Mouse (Mus musculus) megakaryocyte progenitor cell, adult 5-6 weeks (primary cell): ENCODE results near the gene Syt13. TPM values are rescaled to one million over a fixed set of nuclear protein-coding genes. Genes with fewer than 3 reads are reported as not detected.

Experiments used
- ATAC-seq: replicated peaks from 2 replicates; pipeline ENCODE4 v1.8.0; 2016; ENCODE audit warnings: mild to moderate bottlenecking, moderate TSS enrichment, inconsistent platforms; ENCODE audit not compliant: poor library complexity
- total RNA-seq, 2 experiments: library from RNA; stranded (forward) in 1 of 2; stranded (reverse) in 1 of 2; fragments of 157-497, 149-512 nt in 1 of 2; fragments of 200-1000 nt in 1 of 2; gene quantifications; 2 replicates each; pipeline versions ENCODE4 v1.2.3 to v1.2.4; 2015 to 2017

The Syt13 gene
- total RNA-seq, 2 experiments from 2014 or later = not detected

DNA sequence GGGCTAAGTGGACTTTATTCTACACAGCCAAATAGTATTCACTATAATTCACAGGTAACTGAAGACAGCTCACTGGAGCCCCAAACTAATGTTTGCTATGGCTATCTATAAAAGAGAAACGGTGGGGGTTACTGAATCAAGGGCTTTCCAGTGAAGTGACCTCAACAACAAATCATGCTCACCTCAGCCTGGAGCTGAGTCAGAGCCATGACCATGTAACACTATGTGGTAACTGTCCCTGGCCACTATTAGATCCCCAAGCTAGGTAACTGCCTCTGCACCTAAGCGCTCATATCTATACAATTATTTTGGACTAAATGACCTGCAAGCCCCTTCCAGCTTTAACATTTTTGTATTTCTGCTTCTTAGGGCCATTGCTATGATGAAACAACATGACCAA, 42.0 kb downstream of the Syt13 start:
- no peak for ATAC-seq

DNA sequence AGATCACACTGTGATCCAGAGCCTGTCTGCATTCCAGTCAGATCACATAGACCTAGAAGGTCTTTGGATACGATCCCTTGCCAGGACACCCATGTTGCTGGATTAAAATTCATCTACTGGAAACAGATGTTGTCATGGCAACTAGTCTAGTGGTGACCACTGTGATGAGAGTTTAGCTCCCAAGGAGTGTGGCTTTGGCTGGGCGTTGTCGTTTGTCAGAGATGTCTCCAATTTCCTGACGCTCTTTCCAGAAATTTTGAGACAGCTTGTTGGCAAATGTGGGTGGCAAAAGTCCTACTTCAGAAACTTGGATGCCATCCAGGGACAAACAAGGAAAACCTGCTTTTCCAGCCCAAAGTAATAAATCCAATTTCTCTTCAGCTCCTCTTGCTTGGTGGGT, 43.7 kb downstream of the Syt13 start:
- ATAC-seq = no peak

DNA sequence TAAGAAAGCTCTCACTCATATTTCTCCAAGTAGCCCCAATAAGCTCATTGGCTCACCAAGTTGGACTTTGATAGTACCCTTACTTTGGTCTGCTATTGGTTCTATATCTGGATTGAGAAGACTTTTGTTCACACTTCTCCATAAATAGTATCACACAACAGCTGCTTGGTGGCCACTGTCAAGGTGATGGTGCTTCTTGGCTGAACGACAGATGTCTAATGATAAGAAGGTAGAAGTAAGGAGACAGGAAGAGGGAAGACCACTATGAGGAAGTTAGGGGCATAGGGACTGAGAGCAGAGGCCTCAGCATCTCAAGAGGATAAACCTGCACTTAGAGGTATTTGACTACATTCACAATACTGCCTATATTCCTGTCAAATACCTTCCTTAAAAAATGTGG, 49.4 kb downstream of the Syt13 start:
- ATAC-seq = no peak

DNA sequence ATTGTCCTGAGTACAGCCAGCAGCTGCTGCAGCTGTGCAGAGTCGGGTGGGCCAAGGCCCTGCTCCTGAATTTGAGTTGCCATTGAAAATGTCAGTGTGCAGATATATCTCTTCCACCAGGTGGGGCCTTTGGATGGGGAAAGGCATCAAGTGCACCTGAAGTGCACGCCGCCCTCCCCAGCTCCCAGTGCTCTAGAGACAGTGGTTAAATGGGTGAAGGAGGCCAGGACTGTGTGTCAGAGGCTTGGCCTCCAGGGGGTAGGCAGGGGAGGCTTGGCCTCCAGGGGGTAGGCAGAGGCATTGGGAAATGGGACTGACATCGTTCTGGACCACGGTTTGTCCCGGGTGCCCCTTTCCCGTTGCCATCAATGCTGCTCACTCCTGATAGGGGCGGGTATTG, 51.4 kb downstream of the Syt13 start:
- ATAC-seq = peak; percentile 28; the same call in 1 of the 2 replicates

DNA sequence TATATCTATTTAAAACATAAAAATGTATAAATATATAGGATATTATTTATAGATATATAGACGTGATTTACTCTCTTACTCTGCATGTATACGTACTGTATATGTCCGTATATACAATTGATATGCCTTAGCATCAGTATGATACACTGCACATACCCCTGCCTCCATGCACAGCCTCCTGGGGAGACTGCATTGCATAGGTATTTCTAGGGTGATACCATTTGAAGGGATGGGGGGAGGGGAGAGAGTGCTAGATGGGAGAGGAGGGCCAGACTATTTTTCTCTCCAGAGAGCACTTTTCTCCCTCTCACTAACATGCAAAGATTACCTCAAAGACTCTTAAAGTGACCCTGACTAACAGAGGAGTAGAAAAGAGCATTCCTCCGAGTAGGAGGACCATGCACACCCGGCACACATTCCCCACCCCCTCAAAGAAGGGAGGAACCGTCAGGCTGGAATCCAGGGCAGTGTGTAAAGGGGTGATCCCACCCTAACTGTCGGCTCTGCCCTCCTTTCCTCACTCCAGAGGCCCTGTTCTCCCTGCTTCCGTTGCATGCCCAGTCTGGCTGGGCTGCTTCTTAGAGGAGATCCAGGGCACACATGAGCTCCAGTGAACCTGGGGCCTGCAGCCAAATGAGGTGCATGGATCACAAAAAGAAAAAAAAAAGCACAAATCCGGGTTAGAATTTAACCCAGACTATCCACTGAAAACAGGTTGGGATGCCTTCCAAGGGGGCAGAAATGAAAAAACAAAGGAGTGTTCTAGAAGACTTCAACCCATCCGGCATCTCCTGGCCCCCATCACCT, 52.3 kb downstream of the Syt13 start:
- no peak for ATAC-seq

DNA sequence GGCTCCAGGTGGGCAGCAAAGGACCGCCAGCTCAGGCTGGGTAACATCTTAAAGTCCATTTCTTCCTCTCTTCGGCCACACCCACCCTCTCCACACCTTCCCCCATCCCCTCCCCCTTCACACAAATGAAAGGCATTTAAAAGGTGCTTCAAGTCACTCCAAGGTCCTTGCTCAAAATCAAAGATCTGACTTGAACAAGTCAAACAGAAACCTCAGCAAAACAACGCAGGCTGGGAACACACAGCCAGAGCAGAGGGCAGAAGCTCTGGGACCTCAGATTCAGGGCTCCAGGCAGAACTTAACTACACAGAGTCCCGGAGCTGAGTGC, 52.9 kb downstream of the Syt13 start:
- no peak for ATAC-seq

DNA sequence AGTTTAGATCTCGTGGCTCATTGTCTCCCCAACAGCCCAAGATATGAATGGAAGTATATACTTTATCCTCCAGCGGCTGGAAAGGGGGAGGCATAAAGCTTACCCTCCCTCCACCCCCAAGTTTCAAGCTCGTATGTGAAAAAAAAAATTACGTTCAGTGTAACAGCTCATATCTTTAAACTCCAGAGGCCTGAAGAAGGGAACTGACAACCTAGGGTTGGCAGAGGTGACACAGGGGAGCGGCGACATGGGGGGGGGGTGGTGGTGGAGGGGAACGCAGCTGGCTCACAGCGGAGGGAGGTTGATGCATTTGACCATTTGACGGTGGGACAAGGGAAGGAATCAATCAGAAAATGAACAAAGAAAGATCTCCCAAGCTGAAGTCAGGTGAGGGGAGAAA, 56.2 kb downstream of the Syt13 start:
- peak; percentile 83 for ATAC-seq

DNA sequence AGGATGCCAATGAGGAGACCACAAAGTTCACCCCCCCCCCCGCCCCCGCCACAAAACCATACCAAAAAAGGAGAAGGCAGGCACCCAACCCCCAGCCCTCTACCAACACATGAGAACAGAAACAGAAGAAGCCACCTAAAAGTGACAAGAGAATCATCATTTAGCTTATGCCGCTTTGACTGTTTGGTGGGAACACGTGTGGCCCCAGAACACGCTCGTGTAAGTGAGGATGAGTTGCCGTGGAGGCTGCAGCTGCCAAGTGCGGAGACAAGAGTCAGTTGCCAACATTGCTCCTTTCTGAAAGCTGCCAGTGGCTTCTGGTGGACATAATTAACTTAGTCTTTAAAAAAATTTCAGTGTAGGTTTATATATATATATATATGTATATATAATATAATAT, 56.6 kb downstream of the Syt13 start:
- no peak for ATAC-seq

DNA sequence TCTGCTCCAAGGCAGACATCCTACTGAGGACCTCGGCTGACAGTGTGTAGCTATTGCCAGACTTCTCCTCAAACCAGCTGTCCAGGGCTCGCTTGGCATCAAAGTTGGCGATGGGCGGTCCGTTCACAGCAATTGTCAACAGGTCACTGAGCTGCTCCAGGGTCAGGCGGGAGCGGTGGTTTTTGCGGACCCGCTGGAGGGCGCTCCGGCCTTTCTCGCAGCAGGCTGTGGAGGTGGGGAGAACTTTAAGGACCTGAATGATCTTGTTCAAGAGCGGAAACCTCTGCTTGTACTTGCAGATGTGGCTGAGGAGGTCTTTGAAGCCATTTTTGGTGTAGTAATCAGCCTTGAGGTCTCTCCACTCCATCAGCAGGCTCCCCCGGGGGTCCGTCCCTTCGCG, 57.2 kb downstream of the Syt13 start:
- ATAC-seq = no peak

DNA sequence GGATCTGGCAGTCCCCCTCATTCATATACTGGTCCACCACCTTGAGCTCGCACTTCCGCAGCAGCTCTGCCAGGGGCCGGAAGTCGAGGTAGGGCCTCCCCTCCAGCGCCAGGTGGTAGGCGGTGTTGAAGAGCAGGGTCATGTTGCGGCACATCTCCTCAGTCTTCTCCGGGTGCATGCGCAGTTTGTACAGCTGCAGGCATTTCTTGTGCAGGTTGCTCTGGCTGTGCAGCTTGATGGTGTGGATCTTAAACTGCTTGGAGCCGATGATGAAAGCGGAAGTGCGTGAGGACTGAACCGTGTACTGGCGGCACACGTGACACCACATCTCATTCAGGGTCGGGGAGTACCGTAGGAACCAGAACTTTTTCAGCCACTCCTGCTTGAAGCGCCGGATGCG, 58.7 kb downstream of the Syt13 start:
- no peak for ATAC-seq

DNA sequence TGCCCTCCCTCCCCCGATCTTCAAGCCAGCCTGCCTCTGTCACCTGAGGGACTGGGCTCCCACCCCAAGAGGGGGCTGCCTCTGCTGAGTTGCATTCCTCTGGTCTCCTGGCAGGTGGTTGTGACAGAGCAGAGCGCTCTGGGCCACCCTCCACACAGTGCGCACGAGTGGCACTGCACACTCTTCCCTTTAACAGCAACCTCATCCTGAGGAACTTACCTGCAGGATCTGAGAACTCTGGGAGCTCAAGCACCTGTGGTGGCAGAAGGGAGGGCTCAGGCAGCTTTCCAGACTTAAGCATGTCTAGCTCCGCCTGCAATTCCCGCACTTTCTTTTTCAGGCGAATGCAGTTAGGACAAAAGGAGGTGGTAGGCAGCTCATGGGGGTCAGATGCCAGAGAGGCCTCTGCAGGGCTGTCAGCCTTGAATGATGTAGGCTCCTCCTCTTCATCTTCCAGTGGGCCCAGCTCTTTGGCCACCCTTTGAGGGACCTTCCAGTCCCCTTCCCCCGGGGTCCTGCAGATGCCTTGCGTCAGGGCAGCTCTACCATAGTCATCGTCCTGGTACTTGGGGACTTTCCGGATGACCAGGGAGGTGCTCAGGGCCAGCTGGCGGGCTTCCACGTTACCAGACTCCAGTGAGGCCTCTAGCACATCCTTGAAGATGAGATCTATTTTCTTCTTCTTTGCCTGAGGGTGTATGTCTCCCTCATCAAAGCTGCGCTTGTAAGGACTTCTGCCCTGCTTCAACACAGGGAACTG, 60.3 kb downstream of the Syt13 start:
- no peak for ATAC-seq

DNA sequence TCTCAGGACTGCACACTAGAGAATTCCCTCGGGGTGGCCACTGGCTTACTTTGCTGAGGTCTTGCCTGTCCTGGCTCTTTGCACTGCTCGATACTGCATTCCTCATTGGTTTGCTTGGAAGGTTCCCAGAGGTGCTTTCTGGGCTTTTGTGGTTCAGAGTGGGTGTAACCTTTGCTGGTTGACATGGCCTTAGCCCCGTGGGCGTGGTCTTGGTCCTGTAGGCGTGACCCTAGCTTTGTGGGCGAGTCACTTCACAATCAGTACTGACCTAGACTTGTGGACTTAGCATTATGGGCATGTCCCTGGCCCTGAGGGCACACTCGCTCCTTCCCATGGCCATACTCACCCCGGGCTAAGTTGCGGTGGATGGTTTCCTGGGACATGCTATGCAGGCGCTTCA, 65.3 kb downstream of the Syt13 start:
- 0 out of 2 replicates have a peak, but pooled peaks have one; percentile 16 for ATAC-seq

DNA sequence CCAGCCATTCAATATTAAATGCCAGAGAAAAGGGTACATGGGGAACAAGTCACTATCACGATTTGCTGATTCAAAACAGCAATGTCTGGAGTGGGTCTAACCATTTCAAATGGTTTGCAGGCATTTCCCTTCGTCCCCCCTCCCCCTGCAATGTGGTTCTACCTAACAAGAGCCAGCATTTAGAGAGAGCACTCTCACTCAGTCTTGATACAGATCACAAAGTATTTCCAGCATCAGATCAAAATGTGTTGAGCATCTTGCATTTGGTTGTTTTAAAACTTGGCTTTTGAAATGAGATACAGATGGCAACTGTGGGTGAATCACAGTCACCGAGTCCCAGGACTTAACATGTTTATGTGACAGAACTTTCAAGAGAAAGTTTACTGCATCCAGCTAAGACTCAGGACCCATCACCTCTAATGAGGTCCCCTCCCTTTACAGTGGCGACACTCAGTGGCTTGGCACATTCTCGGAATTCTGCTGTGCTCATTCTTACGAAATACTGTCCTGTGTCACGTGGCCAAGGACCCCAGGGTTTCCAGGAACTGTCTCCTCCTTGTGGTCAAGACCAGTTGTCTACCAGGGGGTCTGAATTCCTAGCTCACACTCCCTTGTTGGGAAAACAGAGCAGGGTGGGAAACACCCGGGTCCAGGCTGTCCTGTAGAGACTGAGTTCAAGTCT, 67.8 kb downstream of the Syt13 start:
- peak; percentile 49 for ATAC-seq

DNA sequence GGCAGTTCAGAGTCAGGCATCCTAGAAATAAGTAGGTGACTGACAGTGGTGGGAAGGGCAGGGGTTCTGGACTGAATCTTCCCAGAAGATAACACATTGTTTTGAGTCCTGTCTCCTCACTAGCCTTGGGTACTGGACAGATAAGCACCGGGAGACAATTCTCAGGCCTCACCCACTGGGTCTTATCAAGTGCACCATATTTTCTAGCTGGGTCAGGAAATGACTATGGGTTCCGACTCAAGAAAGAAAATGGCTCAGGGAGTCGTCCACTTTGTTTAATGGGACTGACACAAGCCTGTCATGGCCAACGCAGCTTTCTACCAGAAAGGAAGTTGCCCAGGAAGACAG, 68.3 kb downstream of the Syt13 start:
- peak; percentile 77 for ATAC-seq

DNA sequence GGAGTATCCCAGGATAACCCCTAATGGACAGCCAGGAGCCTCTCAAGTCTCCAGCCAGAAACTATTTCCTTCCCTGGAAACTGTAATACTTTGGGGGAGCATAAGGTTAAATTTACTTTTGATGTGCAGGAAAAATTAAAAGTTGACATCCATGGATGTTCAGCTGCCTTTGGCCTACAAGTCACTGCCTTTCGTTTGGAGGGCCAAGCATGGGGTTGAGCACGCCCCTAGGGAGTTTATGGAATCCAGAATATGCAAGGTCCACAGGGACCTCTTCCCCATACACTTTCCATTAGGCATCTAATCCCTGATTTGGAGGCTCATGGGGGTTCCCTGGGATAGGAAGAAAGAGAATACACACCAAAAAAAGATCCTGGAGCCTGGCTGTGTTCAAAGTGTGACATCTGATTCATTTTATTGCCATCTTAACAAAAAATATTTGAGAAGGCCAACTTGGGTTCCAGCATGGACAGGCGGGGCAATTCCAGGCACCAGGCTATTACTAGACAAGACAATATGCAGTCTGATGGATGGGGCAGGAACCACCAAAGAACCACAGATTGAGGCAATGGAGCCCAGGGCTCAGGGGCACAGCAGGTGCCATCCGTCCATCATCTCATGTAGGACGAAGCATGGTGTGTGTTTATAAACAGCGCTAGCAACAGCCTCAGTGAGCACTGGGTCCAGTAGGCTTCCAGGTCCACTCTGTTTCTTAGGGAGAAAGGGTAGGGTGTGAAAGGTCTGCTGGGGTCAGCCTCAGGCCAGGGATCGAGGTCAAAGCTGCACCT, 69.6 kb downstream of the Syt13 start:
- no peak for ATAC-seq

DNA sequence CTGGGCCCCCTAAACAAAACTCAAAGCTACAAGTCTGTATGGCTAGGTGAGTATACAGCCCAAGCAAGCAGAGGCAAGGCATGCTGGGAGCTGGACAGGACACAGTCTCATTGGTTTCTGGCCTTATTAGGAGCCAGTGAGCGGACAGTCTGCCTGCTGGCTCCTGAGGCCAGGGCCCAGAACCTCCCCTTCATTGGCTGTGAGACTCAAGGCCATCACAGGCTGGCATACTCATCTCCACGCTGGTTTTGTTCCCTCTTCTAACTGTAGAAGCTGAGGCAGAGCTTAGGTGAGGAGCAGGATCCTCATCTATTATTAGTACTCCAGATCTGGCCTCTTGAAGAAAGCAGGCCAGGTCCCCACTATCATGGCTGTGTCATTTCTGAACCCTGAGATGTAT, 70.3 kb downstream of the Syt13 start:
- no peak for ATAC-seq

DNA sequence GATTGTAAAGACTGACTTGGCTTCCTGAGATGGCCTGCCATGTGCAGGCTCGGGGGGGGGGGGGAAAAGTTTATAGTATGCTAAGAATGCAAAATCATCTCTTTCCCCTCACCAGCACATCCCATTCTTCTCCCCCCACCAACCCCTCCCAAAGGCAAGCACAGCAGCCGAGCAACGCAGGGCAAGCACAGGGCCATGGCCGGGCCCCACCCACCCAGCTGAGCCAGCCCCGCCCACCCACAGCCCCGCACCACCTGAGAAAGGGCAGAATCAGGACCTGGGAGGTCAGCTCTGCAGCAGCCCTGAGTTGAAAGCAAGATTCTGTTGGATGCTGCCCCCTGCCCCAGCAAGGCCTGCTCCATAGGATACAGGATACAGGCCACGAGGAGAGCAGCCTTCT, 70.7 kb downstream of the Syt13 start:
- ATAC-seq = no peak

DNA sequence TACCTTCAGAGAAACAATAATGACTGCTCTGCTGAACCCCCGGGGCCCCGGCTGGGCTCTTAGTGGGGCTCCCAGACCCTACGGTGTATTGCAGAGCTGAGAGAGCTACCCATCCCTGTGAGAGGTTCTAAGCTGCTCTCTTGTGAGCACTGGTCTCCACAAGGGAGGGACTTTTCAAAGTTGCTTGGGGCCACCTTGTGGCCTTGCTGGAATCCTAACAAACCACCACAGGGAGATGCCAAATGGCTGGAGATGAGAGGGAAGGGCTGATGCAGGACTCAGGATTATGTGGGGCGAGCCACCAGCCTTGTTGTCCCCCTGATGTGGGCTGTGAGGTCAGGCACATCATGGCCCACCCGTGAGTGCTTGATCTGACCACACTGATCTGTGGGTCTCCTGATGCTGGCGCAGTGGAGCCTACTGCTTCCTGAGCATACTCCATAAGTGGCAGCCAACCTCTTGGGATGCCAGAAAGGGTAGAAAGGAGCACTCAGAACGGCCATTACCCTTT, 72.3 kb downstream of the Syt13 start:
- no peak for ATAC-seq

DNA sequence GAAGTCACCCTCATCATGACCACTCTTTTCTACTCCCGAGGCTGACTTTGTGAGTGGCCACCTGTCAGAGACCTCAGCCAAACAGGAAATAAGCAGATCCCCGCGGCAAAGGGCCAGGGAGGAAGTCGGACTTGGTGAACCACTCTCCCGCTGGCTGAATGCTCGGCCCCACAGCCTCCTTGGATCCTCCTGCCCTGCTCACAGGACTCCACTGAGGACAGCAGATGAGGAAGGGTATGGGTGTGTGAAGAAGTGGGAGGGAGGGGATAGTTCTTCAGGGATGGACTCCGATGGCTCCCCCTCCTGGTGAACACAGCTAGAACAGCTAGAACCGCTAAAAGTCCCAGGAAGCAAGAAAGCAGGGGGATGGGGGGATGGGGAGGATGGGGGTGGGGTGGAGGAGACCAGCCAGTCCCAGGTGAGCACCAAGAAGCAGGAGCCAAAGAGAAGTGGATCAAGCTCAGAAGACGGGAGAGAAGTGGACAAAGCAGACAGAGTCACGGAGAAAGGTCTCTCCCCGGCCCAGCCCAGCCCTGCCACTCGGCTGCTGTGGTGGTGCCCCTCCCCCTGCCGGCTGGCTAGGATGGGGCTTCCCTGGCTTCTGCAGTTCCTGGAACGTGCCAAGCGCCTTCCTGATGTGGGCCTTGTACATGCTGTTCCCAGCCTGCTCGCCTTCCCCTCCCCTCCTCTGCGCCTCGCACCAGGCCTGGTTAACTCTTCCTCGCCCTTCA, 73.2 kb downstream of the Syt13 start:
- peak; percentile 48 for ATAC-seq

DNA sequence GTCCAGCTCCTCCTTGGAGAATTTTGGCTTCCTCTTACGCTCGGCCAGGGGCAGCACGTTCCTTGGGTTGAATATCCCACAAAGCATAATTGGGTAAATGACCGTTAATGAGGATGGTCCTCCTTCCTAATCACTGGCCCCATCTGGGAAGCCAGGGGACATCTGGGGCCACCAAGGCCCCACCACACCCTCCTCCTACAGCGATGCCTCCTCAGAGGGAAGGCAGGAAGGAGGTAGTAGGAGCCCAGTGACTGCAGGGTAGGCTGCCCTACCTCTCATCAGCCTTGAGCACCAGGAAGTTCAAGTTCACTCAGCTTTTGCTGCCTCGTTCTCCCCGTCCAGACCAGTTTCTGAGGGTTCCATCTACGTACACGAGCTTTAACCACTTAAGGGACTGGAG, 74.7 kb downstream of the Syt13 start:
- no peak for ATAC-seq
